Mouse (Mus musculus) left cerebral cortex, adult 8-10 months (tissue): ENCODE measurements around the gene Ttc14. TPM values are rescaled to one million over a fixed set of nuclear protein-coding genes. Genes with fewer than 3 reads are reported as not detected.

Experiments
- DNase-seq, 2 experiments: peaks; one replicate each; pipeline ENCODE4 v3.0.0; 2022; ENCODE audit warnings: low spot score in 2 of 2
- total RNA-seq, 4 experiments: library from RNA; stranded (reverse); gene quantifications; 2 replicates each; pipeline ENCODE4 v1.2.4; 2022

Gene Ttc14
- 10 to 100 TPM; 54.3 to 73.9 (median 64.4) TPM for total RNA-seq

DNA sequence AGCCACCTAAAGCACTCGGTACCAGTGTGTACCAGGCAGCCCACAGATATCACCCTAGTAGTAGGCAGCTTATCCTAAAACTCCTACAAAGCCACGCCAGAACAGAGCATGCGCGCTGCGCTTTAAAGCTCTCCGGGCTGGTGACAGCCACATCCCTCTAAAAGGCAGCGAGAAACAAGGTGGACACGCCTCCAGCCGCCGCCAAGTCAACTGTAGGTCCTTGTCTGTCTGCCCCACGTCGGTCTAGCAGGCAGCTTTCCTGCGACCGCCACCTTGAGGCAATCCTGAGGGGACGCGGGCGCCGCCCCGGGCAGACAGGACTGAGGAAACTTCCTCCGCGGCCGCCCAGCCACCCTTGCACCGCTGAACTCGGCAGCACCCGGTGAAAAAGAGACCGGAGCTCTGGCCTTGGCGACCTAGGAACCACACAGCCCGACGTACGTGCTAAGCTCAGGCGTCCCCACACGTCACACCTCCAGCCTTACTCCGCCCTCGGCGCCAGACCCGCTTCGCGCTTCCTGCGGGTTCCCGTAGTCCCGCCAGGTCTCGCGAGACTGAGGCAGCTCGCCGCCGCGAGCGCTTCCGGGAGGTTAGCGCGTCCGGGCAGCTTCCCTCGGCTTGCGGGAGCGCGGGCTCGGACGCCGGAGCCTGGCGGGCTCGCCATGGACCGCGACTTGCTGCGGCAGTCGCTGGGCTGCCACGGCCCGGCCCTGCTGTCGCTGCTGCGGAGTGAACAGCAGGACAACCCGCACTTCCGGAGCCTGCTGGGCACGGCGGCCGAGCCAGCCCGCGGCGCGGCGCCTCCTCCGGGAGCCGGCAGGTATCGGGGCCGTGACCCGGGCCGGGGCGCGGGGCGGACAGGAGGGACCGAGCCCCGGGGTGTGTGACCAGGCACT is at the start of gene Ttc14:
Gene Ttc14 (plus strand): TSS at position 216 of the 896 bp plus-strand sequence.
- peak; percentile 94 to 97 for DNase-seq

DNA sequence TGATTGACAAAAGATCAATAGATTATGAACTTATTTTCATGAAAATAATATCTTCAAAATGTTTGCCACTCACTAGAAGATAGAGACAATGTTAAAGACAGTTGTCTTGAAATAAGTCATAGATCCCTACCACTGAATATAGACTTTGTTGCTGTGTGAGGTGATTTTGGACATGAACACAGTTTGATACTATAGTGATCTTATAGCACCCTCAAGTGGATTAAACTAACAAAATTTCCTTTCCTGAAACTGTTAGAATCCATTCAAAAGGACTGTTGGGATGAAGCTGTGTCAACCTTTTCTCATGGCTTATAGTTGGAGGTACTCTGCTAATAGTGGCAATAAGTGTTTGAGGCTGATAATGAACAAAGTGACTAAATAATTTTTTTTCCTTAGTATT is 8.7 kb upstream of the Ttc14 start:
- DNase-seq: no peak

DNA sequence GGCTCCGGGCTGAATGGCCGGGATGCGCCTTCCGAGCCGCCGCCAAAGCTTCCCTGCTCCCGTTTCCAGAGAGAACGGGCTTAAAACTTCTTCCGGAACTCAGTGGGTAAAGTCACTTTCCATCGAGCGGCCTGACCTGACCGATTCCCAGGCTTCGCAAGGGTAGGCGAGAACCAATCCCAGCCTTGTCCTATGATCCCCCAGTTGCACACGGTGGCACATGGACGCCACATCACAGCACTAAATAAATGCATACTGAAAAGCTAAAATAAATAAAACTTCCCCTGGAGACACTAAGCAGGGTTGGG is 835 bp downstream of the Ttc14 start:
- no peak for DNase-seq

DNA sequence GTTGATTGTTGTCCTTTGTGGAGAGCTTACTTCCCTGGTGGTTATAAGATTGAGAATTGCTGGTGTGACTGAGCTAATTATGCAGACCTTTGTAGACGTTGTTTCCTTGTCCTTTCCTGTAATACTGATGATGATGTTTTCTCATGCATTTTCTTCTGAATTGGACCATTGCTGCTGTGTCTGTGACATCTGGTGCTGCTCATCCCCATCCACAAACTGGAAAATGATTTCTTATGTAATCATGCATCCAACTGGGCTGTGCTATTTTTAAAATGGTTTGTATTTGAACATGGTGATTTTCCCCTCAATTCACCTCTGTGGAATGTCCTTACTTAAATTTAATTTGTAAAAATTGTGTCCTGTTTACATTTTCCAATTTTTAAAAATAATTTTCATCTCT is 7.5 kb downstream of the Ttc14 start:
- no peak for DNase-seq

DNA sequence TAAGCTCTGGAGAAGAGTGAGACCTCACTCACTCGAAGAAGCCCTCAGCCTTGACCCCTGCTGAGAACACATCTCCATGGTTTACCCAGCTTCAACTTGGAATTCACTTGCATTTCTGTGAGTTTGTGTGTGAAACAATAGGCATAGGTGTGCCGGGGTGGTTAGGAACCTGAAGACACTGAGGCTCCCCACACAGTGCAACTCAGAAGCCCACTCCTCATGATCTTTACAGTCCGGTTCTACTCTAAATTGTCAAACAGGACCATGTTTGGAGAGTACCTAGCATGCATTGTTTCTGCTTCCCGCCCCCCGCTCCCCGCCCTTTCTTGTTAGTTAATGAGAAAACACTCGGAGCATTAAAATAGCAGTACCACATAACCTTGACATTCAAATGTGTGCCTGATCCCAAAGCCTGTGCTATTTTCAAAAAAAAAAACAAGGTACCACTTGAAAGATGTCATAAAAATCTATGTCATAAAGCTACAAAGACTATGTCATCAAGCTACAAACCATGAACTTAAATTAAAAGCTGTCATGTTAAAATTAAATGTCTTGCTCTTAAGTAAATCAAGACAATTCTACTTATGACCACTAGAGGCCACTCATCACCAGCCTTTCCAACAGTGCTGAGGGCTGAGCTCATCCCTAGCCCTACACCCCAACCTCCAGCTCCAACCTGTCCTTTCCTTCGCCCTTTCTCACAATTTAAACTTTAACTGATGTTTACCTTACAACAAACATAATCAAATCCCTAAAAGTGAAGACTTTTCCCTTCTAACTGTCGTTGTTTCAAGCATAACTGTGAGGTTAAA is 24.7 kb downstream of the Ttc14 start:
- no peak for DNase-seq

DNA sequence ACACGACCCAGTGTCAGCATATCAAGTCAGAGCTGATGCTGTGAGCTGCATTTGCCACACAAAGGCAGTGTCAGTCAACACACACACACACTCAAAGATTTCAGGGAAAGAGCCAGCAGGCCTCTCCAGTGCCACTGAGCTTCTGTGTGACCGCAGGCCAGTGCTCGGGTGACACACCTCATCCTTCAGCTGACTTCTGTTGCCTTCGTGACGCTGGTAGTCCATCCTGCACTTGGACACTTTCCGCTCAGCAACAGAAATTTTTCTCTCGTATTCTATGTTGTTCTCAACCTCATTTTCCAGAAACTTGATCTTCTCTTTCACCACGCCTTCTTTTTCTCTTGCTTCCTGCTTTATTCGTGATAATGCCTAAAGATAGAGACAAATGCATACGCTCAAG is 32.7 kb downstream of the Ttc14 start:
- DNase-seq: no peak

DNA sequence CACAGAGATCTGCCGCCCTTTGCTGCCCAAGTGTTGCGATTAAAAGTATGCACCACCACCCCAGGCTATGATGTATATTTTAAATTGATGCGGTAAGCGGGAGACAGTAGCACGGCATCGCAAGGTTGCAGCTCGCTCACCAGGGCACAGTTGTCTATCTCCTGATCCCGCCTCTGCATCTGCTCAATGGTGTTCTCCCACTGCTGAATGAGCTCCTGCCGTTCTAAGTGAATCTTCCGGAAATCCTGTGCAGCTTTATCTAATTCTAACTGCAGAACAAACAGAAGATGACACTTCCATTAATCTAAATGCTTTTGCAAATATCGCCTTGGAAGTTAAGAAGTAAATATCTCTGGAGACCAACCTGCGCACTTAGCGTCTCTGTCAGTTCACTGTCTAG is 36.9 kb downstream of the Ttc14 start:
- no peak for DNase-seq

DNA sequence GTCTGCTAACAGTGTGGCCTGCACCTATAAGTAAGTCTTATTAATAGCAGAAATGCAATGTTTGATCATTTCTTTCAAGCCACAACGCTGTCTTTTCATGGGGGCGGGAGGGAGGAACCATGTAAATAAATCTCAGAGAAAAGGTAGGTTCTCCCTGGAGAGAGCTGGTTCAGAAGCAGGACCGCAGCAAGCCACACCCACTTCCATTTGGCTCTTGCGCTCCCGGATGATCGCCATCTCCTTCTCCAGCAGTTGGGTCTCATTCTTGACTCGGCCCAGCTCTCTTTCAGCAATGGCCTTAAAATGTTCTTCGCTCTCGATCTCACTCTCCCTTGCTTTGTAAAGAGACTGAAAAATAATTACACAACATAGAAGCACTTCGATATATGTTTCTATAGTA is 39.2 kb downstream of the Ttc14 start:
- DNase-seq: no peak

DNA sequence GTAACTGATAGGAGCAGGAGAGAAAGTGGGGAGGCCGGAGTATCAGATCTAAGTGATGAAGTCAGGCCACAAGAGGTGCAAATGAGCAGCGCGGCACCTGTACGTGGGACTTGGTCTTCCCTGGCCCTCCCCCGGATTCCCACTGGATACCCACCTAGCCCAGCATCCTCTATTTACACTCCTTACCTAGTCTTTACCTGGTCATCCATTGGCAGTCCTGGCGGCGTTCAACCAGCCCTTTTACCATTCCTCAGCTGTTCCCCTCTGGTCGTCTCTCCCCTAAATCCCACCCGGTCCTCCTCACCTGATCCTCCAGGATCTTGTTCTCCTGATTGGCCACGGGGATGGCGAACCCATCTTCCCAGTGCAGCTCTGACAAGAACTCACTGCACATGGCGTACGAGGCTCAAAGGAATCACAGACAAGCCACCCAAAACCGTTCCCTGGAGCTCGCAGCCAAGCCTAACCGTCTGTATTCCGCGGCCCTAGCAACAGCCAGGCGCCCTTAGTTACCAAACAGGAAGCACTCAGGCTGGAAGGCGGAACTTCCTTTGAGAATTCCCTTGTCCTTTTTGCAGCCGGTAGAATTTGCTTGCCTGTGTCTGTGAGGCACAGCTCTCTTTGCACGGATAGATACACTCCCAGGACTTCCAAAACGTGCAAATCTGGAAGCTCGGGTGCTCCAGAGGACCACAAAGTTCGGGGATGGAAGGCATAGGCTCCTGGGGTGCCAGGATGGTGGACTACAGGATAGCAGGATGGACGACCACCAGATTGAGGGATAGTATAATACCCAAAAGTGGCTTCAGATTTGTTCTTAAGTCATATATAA is 44.4 kb downstream of the Ttc14 start, which contains the start of gene Ccdc39:
Gene Ccdc39 (minus strand): TSS at position 510 of the 832 bp plus-strand sequence.
- DNase-seq: peak; percentile 72 to 73

DNA sequence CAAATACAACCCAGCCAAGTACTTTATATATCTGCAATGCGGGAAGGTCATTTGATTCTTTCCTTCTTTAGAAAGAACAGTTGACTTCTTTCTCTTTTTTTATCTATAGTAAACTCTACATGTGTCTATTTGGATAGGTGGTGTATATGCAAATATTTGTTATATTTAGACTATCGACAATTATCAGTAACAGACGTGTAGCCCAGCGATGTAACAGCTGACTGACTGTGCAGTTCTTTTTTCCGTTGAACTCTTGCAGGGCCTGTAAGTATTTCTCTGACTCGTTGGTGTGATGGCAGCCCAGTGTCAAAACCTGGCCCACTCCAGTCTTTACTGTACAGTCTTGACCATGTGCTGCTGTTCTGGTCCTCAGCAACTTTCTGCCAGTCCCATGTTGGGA is 47.0 kb downstream of the Ttc14 start:
- DNase-seq: no peak

DNA sequence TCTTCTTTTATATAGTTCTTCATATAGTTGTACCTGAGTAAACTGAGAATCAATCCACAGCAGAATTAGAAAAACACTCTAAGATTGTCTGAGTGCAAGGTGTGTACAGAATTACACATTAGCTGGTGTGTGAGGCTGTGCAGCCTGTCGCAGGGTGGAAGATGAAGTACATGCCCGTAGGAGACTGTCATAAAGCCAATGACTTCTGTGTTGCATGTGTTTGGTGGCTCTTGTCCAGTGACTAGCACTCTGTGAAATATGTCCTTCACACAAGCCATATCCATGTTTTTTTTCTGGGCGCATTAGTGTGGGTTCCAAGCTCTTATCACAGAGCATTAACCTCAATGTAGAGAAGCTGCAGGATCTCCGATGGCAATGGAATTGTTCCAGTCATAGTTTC is 51.2 kb downstream of the Ttc14 start:
- no peak for DNase-seq

DNA sequence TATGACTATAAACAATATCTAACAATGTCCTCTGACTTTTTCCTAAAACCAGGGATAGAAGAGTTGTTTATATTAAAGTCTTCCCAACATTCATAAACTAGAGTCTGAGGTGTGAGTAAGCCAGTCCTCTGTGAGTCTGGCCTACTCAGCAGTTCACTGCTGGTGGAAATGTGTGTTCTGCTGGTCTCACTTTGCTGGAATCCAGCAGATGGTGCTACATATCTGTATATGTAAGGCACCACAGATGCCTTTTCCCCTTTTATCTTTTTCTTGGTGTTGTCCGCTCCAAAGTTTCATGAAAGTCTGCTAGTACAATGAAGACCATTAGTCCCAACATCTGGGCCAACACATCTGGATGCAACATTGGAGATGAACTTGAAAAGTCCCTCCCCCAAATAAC is 53.4 kb downstream of the Ttc14 start:
- no peak for DNase-seq

DNA sequence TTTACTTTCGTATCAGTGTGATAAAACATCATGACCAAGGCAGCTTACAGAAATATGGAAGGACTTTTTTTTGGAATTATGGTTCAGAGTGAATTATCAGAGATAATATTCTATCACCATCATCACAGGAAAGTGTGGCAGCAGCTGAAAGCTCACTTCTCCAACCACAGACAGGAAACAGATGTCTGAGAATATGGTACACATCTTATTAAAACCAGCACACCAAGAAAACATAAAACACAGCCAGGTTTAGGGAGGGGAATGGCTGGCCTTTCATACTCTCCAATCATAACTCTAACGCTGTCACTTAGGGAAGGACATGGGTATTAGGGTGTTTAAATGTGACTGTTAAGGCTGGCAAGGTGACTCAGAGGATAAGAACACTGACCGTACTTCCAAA is 59.3 kb downstream of the Ttc14 start:
- DNase-seq: no peak

DNA sequence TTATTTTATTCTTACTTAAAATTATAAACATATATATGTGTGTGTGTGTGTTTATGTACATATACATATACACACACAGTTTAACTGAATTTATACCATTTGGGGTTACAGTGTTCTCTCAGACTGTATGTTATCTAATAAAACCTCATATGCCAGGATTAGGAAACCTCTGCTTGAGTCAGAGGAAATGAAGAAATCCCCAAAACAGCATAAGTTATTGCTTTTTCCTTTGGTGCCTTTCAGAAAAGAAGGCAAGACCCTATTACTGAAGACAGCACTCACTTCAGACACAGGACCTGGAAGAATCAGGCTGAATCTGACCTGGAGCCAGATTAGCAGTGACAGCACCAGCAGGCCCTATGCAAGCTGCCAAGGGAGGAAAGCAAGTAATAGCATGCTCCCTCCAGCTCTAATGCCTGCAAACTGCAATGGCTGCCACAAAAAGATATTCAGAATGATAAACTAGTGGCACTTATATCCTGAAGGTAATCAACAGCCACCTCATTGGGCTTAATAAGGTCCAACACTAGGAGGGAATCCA is 64.4 kb downstream of the Ttc14 start:
- no peak for DNase-seq

Other genes with a start within 250 kb of the Ttc14 start
- gene Ccdc39, start 44.5 kb downstream of the Ttc14 start, total RNA-seq: 10 to 100 TPM; 19.1 to 25.7 (median 20.2) TPM
- 10 to 100 TPM; 75.8 to 82.8 (median 79.2) TPM for gene Fxr1, start 220.1 kb downstream of the Ttc14 start, total RNA-seq